Mouse (Mus musculus): ENCODE results near the gene Pdcd10. TPM values are rescaled to one million over a fixed set of nuclear protein-coding genes. Genes with fewer than 3 reads are reported as not detected.

Gene Pdcd10
- 73.3 and 80.7 TPM in 2 replicates for polyA plus RNA-seq (2016; fragmentation: Nextera tagmentation; extraction: Ambion mirVana)

GRCm38 (mm10) chr3:75556695-75557291 is at the start of gene Pdcd10:
TSS of gene Pdcd10 (minus strand) at chr3:75556856.
- Histone ChIP-seq H3K9me3 (replicated peaks) (no peaks in the 10 kb centered on the region), H3K27ac (peak within 1 kb of the TSS; percentile 89), H3K4me3 (peak within 1 kb of the TSS; percentile 93), H3K36me3 (no peaks in the 10 kb centered on the region), H3K4me1 (peaks cover 6% of the 10 kb centered on the region), H3K27me3 (ENCODE audit: low read depth, poor library complexity, severe bottlenecking) (no peaks in the 10 kb centered on the region)
- WGBS = under 1% methylated on average over 35 of the region's 35 CpGs
- DNase-seq (ENCODE audit: low spot score) = peak; percentile 99

GRCm38 (mm10) chr3:75584898-75585297 is 28.2 kb upstream of the Pdcd10 start:
- H3K4me1 ChIP-seq = no peaks in the 10 kb centered on the region
- H3K36me3 ChIP-seq = no peaks in the 10 kb centered on the region
- no peak overlapping the region for H3K4me3 ChIP-seq
- no peaks in the 10 kb centered on the region for H3K27me3 ChIP-seq (ENCODE audit: low read depth, poor library complexity, severe bottlenecking)
- no peak overlapping the region for H3K27ac ChIP-seq
- 89% methylated on average over 4 of the region's 4 CpGs for WGBS
- no peak for DNase-seq (ENCODE audit: low spot score)
- H3K9me3 ChIP-seq (replicated peaks) = no peaks in the 10 kb centered on the region

- Histone ChIP-seq H3K4me3 (no peak overlapping the region), H3K27me3 (ENCODE audit: low read depth, poor library complexity, severe bottlenecking) (no peaks in the 10 kb centered on the region), H3K9me3 (replicated peaks) (no peaks in the 10 kb centered on the region), H3K4me1 (no peaks in the 10 kb centered on the region), H3K36me3 (no peaks in the 10 kb centered on the region), H3K27ac (no peak overlapping the region)
- no peak for DNase-seq (ENCODE audit: low spot score)
- 94% methylated on average over 3 of the region's 3 CpGs for WGBS
Measured at GRCm38 (mm10) chr3:75583293-75583692, 26.6 kb upstream of the Pdcd10 start.

DNA sequence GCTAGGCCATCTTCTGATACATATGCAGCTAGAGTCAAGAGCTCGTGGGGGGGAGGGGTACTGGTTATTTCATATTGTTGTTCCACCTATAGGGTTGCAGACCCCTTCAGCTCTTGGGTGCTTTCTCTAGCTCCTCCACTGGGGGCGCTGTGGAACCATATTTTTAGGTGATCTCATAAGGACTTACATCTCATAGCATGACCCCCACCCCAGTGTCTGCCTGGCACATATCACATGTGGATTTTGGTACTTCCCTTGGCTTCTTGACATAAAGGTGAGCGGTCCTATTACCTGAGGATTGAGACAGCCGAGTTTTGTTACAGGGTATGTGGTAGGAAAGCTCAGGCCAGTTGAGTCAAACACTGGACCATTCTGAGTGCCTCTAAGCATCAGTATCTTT is 22.7 kb upstream of the Pdcd10 start:
- Histone ChIP-seq H3K4me1 (no peaks in the 10 kb centered on the region), H3K36me3 (no peaks in the 10 kb centered on the region), H3K27me3 (ENCODE audit: low read depth, poor library complexity, severe bottlenecking) (no peaks in the 10 kb centered on the region), H3K27ac (no peak overlapping the region), H3K9me3 (replicated peaks) (no peaks in the 10 kb centered on the region), H3K4me3 (no peak overlapping the region)
- WGBS = 50% methylated on average over 4 of the region's 4 CpGs
- DNase-seq (ENCODE audit: low spot score) = no peak

- Histone ChIP-seq H3K27ac (no peak overlapping the region), H3K9me3 (replicated peaks) (no peaks in the 10 kb centered on the region), H3K4me3 (no peak overlapping the region), H3K27me3 (ENCODE audit: low read depth, poor library complexity, severe bottlenecking) (no peaks in the 10 kb centered on the region), H3K4me1 (no peaks in the 10 kb centered on the region), H3K36me3 (no peaks in the 10 kb centered on the region)
- WGBS = 81% methylated on average over 1 of the region's 1 CpGs
- no peak for DNase-seq (ENCODE audit: low spot score)
Measured at GRCm38 (mm10) chr3:75575582-75575981, 18.9 kb upstream of the Pdcd10 start.

DNA sequence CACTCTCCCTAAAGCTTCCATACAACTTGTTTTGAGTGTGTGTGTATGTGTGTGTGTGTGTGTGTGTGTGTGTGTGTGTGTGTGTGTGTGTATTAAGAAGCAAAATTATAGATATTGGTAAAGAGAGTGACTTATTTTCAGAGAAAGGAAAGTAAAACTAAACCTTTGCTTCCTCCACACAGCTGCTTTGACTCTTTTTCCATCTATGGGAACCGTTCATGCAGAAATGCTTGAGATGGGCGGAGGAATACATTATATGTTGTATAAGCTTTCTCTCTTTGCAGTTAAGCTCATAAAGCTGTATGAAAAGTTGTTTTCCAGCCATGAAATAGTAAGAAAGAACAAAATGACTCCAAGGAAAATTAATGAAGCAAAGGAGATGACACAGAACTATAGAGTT is 17.4 kb upstream of the Pdcd10 start:
- Histone ChIP-seq H3K4me3 (no peak overlapping the region), H3K27ac (no peak overlapping the region), H3K4me1 (no peaks in the 10 kb centered on the region), H3K36me3 (no peaks in the 10 kb centered on the region), H3K27me3 (ENCODE audit: low read depth, poor library complexity, severe bottlenecking) (no peaks in the 10 kb centered on the region), H3K9me3 (replicated peaks) (no peaks in the 10 kb centered on the region)
- DNase-seq (ENCODE audit: low spot score) = no peak
- 95% methylated on average over 2 of the region's 2 CpGs for WGBS

- Histone ChIP-seq H3K4me3 (peak within 1 kb of the TSS; percentile 93), H3K27me3 (ENCODE audit: low read depth, poor library complexity, severe bottlenecking) (no peaks in the 10 kb centered on the region), H3K4me1 (peaks cover 6% of the 10 kb centered on the region), H3K9me3 (replicated peaks) (no peaks in the 10 kb centered on the region), H3K36me3 (no peaks in the 10 kb centered on the region), H3K27ac (peak within 1 kb of the TSS; percentile 89)
- 0% methylated on average over 19 of the region's 19 CpGs for WGBS
- no peak for DNase-seq (ENCODE audit: low spot score)
Measured at GRCm38 (mm10) chr3:75557292-75557691, 636 bp upstream of the Pdcd10 start, which contains the start of gene Serpini1. TSS of gene Serpini1 (plus strand) at chr3:75557547.

DNA sequence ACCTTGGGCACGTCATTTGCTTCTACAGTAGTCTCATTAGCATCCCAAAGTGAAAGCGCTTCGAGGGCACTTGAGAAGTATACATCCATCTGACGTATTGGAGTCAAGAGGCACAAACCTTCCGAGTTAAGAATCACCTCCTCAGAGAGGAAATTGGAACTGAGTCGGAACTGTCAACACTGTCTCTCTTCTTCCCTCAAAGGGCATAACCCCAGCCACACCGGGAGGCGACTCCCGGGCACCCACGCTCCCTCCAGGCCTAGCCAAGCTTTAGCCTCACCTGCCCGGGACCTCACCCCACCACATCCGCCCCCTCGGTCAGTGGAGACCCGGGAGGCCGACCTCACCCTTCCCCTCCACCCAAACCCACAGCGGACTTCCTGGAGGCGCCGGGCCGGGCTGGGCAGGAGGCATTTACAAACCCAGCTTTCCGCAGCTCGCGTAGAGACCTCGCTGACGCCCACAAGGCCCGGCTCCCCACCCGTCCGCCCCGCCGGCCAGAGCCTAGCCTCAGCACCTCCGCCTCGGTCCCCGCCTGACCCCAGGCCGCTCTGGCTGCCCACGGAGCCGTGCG is 448 bp downstream of the Pdcd10 start:
- Histone ChIP-seq H3K4me3 (peak overlapping the region; percentile 93), H3K36me3 (no peaks in the 10 kb centered on the region), H3K27ac (peak overlapping the region; percentile 89), H3K9me3 (replicated peaks) (no peaks in the 10 kb centered on the region), H3K4me1 (peaks cover 6% of the 10 kb centered on the region), H3K27me3 (ENCODE audit: low read depth, poor library complexity, severe bottlenecking) (no peaks in the 10 kb centered on the region)
- WGBS = under 1% methylated on average over 36 of the region's 36 CpGs
- DNase-seq (ENCODE audit: low spot score) = no peak

DNA sequence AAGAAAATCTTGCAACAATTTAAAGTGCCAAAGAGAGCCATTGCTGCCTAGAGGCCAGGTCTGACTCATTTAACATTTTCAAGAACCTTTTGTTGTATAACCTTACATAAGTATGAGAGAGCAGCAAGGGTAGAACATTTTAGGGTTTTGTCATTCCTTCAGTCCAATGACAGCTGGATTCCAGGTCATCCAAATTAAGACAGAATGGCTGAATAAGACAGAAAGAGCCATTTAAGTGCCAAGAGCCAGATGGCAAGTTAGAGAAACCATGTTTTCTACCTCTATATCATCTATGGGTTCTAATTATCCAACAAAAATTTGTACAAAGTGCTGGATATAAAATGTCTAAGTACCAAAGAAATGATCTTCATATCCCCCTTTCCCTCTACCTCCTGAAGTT is 5.4 kb downstream of the Pdcd10 start:
- Histone ChIP-seq H3K4me3 (no peak overlapping the region), H3K27me3 (ENCODE audit: low read depth, poor library complexity, severe bottlenecking) (no peaks in the 10 kb centered on the region)

GRCm38 (mm10) chr3:75544287-75544686 is 12.4 kb downstream of the Pdcd10 start:
- Histone ChIP-seq H3K4me3 (no peak overlapping the region), H3K4me1 (no peaks in the 10 kb centered on the region), H3K27ac (no peak overlapping the region), H3K9me3 (replicated peaks) (no peaks in the 10 kb centered on the region), H3K27me3 (ENCODE audit: low read depth, poor library complexity, severe bottlenecking) (no peaks in the 10 kb centered on the region), H3K36me3 (peaks cover 13% of the 10 kb centered on the region)
- no peak for DNase-seq (ENCODE audit: low spot score)
- WGBS = 96% methylated on average over 1 of the region's 1 CpGs

More for the DNA sequence above, 5.4 kb downstream of the Pdcd10 start:
- Histone ChIP-seq H3K9me3 (replicated peaks) (no peaks in the 10 kb centered on the region), H3K27ac (no peak overlapping the region), H3K4me1 (peaks cover 6% of the 10 kb centered on the region), H3K36me3 (no peaks in the 10 kb centered on the region)
- no peak for DNase-seq (ENCODE audit: low spot score)

DNA sequence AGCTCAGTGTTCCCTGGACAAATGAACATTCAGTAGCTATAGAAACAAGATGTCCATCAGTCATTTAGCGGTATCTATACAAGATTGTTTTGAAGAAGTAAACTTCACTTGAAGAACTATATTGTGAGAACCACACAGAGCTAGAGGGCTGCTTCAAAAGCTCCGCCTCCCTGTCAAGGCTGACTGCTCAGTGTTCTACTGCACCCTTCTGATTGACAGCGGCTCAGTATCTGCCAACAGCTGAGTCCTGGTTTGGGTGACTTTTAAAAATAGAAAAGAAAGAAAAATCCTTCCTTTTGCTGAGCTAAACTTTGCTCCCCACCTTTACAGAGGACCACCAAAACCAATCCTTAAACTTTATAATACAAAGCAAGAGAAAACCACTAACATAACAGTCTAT is 13.8 kb downstream of the Pdcd10 start:
- 89% methylated on average over 3 of the region's 3 CpGs for WGBS
- Histone ChIP-seq H3K9me3 (replicated peaks) (no peaks in the 10 kb centered on the region), H3K27ac (no peak overlapping the region), H3K36me3 (peaks cover 24% of the 10 kb centered on the region), H3K4me1 (no peaks in the 10 kb centered on the region), H3K4me3 (no peak overlapping the region), H3K27me3 (ENCODE audit: low read depth, poor library complexity, severe bottlenecking) (no peaks in the 10 kb centered on the region)
- DNase-seq (ENCODE audit: low spot score) = no peak

DNA sequence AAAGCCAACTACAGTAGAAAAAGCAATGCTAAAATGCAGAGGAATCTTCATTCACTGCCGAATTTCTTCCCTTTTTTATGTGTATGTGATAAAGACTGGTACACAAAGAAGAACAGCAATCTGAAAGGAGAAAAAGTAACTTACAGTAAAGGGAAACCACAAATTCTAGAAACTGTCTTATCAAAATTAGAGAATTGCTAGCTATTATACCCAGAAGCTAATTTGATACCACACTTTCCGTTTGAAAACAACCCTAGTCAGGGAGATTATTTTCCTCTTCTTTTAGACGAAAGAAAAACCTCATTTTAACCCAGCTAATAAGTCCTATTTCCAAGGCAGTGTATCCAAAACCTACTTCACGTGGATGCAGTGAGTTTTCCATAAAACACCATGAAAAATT is 15.4 kb downstream of the Pdcd10 start:
- H3K4me1 ChIP-seq = no peaks in the 10 kb centered on the region
- H3K36me3 ChIP-seq = peaks cover 37% of the 10 kb centered on the region
- no peak for DNase-seq (ENCODE audit: low spot score)
- no peaks in the 10 kb centered on the region for H3K27me3 ChIP-seq (ENCODE audit: low read depth, poor library complexity, severe bottlenecking)
- WGBS = 88% methylated on average over 4 of the region's 4 CpGs
- no peaks in the 10 kb centered on the region for H3K9me3 ChIP-seq (replicated peaks)
- no peak overlapping the region for H3K27ac ChIP-seq
- no peak overlapping the region for H3K4me3 ChIP-seq

- Histone ChIP-seq H3K4me1 (no peaks in the 10 kb centered on the region), H3K27me3 (ENCODE audit: low read depth, poor library complexity, severe bottlenecking) (no peaks in the 10 kb centered on the region), H3K9me3 (replicated peaks) (no peaks in the 10 kb centered on the region), H3K27ac (no peak overlapping the region), H3K36me3 (peaks cover 29% of the 10 kb centered on the region), H3K4me3 (no peak overlapping the region)
- no peak for DNase-seq (ENCODE audit: low spot score)
- WGBS = 94% methylated on average over 3 of the region's 3 CpGs
Measured at GRCm38 (mm10) chr3:75534045-75534834, 22.4 kb downstream of the Pdcd10 start.

Data from limb, embryonic 10.5 days (tissue).